Mouse (Mus musculus) kidney, embryonic 14.5 days (tissue): ENCODE data around the gene Prkca. TPM values are rescaled to one million over a fixed set of nuclear protein-coding genes. Genes with fewer than 3 reads are reported as not detected.

Source experiments
- ATAC-seq: fragments of 200-750 bp; cut with Nextera tagmentation; 2 replicates; pipeline ENCODE4 v1.8.0; 2017; ENCODE audit warnings: moderate number of reproducible peaks, mild to moderate bottlenecking, moderate TSS enrichment, moderate library complexity; ENCODE audit not compliant: low FRiP score, low TSS enrichment
- H3K27ac ChIP-seq: fragments of 300-500 bp; sonication (generic); 2 replicates; pipeline ENCODE4 v1.5.1; 2014; ENCODE audit warnings: low read depth, mild to moderate bottlenecking, low read length, moderate library complexity, mixed read lengths
- H3K27me3 ChIP-seq: fragments of 300-500 bp; sonication (generic); 2 replicates; pipeline ENCODE4 v1.6.1; 2014; ENCODE audit warnings: mild to moderate bottlenecking, low read length; ENCODE audit not compliant: control insufficient read depth, insufficient read depth
- H3K36me3 ChIP-seq: fragments of 300-500 bp; sonication (generic); 2 replicates; pipeline ENCODE4 v1.6.1; 2014; ENCODE audit warnings: low read length, mixed read lengths; ENCODE audit not compliant: control insufficient read depth, insufficient read depth
- H3K4me1 ChIP-seq: fragments of 300-500 bp; sonication (generic); 2 replicates; pipeline ENCODE4 v1.6.1; 2014; ENCODE audit warnings: low read length, mixed read lengths; ENCODE audit not compliant: control insufficient read depth, insufficient read depth
- H3K4me2 ChIP-seq: fragments of 300-500 bp; sonication (generic); replicated peaks from 2 replicates; pipeline ENCODE4 v1.6.1; 2014; ENCODE audit warnings: low read depth, mild to moderate bottlenecking, low read length
- H3K4me3 ChIP-seq: fragments of 300-500 bp; sonication (generic); 2 replicates; pipeline ENCODE4 v1.5.1; 2014; ENCODE audit warnings: mild to moderate bottlenecking, low read length
- H3K9ac ChIP-seq: fragments of 300-500 bp; sonication (generic); 2 replicates; pipeline ENCODE4 v1.6.1; 2014; ENCODE audit warnings: low read depth, mild to moderate bottlenecking, low read length, moderate library complexity
- H3K9me3 ChIP-seq: fragments of 300-500 bp; sonication (generic); 2 replicates; pipeline ENCODE4 v1.6.1; 2016; ENCODE audit warnings: low read length; ENCODE audit not compliant: control insufficient read depth
- WGBS: fragments of 180-500 bp; shearing (Covaris S2); extraction: QIAGEN DNeasy Blood & Tissue Kit; methylation state at CpG from one replicate; pipeline ENCODE4 v1.1.7; 2014; 5-methylcytosine and 5-hydroxymethylcytosine counted together
- polyA plus RNA-seq: library from polyadenylated mRNA; unstranded; fragments of >200 nt; fragmentation: Nextera tagmentation; extraction: Ambion mirVana; gene quantifications from 2 replicates; pipeline ENCODE4 v1.2.1, GENCODE M21; 2014

The Prkca gene
- polyA plus RNA-seq, 1 experiment from 2014 or later, result 10.9 TPM

DNA sequence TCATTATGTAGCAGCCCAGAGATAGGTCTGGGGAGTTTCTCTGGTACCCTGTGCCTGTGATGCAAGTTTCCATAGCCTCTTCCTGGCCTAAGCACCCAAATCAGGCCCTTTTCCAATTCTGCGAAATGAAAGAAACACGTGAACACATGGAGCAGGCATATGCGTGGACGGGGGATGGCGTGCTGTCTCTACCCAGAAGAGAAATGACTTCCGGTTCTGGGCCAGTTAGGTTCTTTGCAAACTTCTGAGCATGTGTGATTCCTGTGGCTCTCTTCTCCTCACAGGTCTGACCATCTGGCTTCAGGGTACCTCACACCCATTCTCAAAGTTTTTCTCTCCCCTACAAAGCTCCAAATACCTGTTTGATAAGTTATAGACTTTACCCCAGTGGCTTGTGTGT, 131.7 kb downstream of the Prkca start:
- Histone ChIP-seq H3K36me3 (no peaks in the 10 kb centered on the region), H3K4me2 (no peak overlapping the region), H3K4me1 (peaks cover 28% of the 10 kb centered on the region), H3K27me3 (no peaks in the 10 kb centered on the region), H3K9ac (no peak overlapping the region), H3K9me3 (no peaks in the 10 kb centered on the region), H3K4me3 (no peak overlapping the region), H3K27ac (no peak overlapping the region)
- no peak for ATAC-seq
- WGBS, result 95% methylated on average over 6 of the region's 6 CpGs

DNA sequence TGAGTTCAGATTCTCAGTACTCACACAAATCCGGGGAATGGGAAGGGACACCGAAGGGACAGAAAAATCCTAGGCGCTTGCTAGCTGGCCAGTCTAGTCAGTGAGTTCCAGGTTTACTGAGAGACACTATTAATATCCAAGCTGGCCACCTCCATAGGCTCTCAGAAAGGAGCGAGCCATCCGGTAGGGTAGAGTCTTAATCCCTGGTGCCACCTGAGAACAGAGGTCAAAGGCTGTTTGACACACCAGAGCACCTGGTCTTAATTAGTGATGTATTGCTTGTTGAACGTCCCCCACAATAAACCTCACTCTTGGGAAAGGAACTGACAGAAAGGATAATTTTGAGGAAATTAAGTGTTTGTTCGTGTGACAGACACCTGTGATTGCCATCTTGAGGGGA, 133.0 kb downstream of the Prkca start:
- no peak for ATAC-seq
- Histone ChIP-seq H3K9ac (no peak overlapping the region), H3K4me1 (peaks cover 18% of the 10 kb centered on the region; the same call in 1 of the 2 replicates), H3K27me3 (no peaks in the 10 kb centered on the region), H3K4me3 (no peak overlapping the region), H3K27ac (no peak overlapping the region), H3K36me3 (no peaks in the 10 kb centered on the region), H3K9me3 (no peaks in the 10 kb centered on the region), H3K4me2 (no peak overlapping the region)
- 79% methylated on average over 7 of the region's 7 CpGs for WGBS

DNA sequence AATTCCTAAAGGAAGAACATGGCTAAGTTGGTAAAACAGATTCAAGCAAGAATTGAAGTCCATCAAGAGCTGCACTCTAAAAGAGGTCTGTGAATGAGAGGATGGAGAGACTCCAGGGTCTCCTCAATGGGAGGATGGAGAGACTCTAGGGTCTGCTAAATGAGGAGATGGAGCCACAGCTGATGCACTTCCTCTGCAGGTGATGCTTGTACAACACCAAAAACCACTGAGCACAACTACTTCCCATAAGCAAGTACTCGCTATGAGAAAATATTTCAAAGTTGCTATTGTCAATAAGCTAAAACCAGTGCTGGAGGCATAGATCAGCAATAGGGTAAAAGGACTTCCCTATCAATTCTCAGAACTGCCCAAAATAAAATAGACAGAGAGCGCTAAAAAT, 137.1 kb downstream of the Prkca start:
- H3K27ac ChIP-seq, result no peak overlapping the region
- no peaks in the 10 kb centered on the region for H3K27me3 ChIP-seq
- H3K4me2 ChIP-seq, result no peak overlapping the region
- no peak overlapping the region for H3K4me3 ChIP-seq
- WGBS, result 95% methylated on average over 2 of the region's 2 CpGs
- no peaks in the 10 kb centered on the region for H3K36me3 ChIP-seq
- ATAC-seq, result no peak
- H3K9me3 ChIP-seq, result no peaks in the 10 kb centered on the region
- H3K4me1 ChIP-seq, result 0 out of 2 replicates have a peak, but pooled peaks cover 4% of the 10 kb centered on the region
- no peak overlapping the region for H3K9ac ChIP-seq

DNA sequence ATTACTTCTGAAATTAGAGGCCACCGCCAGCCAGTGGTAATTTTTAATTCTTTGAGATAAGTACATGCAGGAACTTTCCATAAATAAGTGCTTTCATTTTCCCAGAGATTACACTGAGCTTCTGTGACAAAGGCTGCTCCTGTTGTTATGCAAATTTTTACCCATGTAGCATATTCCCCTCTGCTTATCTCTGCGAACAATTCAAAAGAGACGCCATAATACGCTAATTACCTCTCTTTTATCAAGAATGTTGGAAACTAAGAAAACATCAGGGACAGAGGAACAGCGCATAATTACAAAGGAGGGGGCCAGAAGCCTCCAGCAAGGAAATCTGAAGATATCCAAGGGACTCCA, 138.9 kb downstream of the Prkca start:
- H3K4me1 ChIP-seq, result 0 out of 2 replicates have a peak, but pooled peaks cover 2% of the 10 kb centered on the region
- WGBS, result 75% methylated on average over 5 of the region's 5 CpGs
- H3K9me3 ChIP-seq, result no peaks in the 10 kb centered on the region
- H3K4me2 ChIP-seq, result no peak overlapping the region
- no peaks in the 10 kb centered on the region for H3K27me3 ChIP-seq
- H3K27ac ChIP-seq, result no peak overlapping the region
- ATAC-seq, result no peak
- H3K9ac ChIP-seq, result no peak overlapping the region
- no peaks in the 10 kb centered on the region for H3K36me3 ChIP-seq
- no peak overlapping the region for H3K4me3 ChIP-seq

DNA sequence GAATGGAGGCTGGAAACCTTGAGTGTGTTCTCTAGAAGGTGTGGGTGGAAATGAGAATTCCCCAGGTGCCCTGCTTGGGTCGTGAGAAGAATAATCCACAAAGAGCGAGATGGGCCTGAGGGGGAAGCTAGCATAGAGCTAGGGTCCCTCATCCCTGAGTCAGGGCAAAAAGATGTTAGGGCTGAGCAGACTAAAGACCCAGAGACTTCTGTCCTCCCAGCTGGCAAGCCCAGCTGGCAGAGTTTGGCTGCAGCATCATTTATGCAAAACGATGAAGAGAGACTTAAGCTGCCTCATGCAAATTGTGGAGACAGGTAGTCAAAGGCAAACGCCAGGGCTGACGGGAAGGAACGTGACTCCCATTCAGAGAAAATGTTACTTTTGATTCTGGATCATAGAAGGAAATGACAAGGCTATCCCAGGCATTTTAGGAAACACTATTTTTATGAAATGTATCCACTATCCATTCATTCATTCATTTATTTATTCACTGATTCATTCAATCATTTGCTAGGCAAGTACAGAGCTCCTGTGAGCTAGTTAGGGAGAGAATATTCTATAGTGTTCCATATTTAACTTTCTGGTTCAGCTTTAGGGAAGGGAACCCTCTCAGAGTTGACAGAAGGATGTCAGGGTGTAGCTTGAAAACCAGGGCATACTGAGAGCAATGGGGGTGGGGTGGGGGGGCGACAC, 139.4 kb downstream of the Prkca start:
- ATAC-seq, result no peak
- H3K27me3 ChIP-seq, result no peaks in the 10 kb centered on the region
- no peaks in the 10 kb centered on the region for H3K4me1 ChIP-seq
- H3K9ac ChIP-seq, result no peak overlapping the region
- H3K4me3 ChIP-seq, result no peak overlapping the region
- H3K36me3 ChIP-seq, result no peaks in the 10 kb centered on the region
- H3K27ac ChIP-seq, result no peak overlapping the region
- no peaks in the 10 kb centered on the region for H3K9me3 ChIP-seq
- H3K4me2 ChIP-seq, result no peak overlapping the region
- 79% methylated on average over 7 of the region's 7 CpGs for WGBS

DNA sequence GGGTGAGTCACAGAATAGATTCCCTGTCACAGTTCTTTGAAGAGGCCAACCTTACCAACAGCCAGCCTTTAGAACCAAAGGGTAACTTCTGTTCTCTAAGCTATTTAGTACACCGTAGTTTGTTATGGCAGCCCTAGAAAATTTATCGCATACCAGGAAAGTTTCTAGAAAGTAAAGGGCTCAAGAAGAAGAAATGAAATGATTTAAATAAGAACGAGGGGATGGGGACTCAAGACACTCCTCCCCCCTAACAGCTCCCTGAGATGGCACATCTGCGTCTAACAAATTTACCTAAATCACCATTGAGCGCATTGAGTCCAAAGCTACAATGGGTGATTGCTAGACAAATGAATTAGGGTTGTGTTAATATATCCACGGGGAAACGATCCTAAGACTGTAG, 140.9 kb downstream of the Prkca start:
- Histone ChIP-seq H3K36me3 (no peaks in the 10 kb centered on the region), H3K27ac (no peak overlapping the region), H3K4me3 (no peak overlapping the region), H3K4me2 (no peak overlapping the region), H3K9ac (no peak overlapping the region), H3K4me1 (0 out of 2 replicates have a peak, but pooled peaks cover 6% of the 10 kb centered on the region), H3K27me3 (no peaks in the 10 kb centered on the region), H3K9me3 (no peaks in the 10 kb centered on the region)
- 90% methylated on average over 7 of the region's 7 CpGs for WGBS
- no peak for ATAC-seq

DNA sequence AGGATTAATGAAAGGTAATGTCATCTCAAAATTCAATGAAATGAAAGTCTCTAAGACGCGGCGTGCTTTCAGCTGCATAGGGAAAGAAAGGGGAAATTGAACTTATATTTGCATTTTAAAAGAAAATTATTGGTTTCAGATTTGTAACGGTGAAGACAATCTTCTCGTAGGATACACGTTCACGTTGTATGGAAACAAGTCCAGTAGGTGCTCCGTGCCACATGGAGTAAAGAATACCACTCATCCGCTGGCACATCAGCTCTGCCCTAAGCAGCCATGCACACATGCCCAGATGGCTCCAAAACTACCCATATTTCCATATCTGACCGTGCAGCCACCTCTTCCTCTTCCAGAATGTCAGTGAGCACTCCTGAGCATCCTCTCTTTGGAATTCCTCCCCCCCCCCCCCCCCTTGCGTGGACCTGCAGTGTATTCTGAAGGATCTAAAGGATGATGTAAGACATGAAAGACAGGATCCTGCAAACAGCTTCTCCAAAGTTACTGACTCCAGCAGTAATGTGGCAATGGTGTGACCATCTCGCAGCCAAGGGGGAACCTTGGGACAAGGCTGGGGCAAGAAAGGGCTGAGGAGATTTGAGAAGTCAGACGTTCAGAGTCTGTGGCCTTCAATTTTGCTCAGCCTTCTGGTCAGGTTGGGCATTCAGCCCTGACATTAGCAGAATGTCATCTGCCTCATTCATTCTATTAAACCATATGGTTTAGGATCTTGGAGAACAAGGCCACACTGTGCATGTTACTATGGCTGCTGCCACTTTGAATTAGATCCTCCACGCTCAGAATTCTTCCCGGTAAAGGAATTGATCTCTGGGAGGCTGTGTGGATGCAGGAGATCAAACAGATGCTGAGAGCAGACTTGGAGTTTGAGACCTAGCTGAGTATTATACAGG, 142.8 kb downstream of the Prkca start:
- WGBS, result 93% methylated on average over 15 of the region's 15 CpGs
- Histone ChIP-seq H3K27me3 (no peaks in the 10 kb centered on the region), H3K4me2 (no peak overlapping the region), H3K4me3 (no peak overlapping the region), H3K36me3 (no peaks in the 10 kb centered on the region), H3K4me1 (peaks cover 6% of the 10 kb centered on the region; the same call in 1 of the 2 replicates), H3K27ac (no peak overlapping the region), H3K9me3 (no peaks in the 10 kb centered on the region), H3K9ac (no peak overlapping the region)
- no peak for ATAC-seq

DNA sequence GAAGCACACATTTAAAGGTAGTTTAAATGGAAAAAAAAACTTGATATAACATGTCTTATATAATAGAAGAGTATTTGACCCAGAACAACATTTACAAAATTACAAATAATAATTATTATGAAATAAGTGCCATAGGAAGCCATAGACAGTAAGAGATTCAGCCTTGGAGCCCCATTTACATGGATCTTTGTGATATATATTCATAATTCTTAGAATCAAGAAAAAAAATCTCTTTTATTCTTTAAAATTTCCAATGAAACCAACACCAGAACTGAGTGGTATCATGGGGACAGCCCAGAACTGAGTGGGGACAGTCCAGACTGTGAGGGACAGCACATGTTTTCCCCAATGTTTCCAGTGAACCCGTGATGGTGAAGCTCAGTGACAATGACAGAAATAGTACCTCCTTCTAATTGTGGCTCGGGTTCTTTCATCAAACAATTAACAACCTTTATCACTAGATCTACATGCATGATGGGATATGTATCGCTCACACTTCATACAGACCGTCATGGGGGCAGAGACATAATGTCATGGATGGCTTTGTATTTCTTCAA, 144.2 kb downstream of the Prkca start:
- no peak for ATAC-seq
- no peak overlapping the region for H3K4me2 ChIP-seq
- no peak overlapping the region for H3K4me3 ChIP-seq
- WGBS, result 88% methylated on average over 4 of the region's 4 CpGs
- no peaks in the 10 kb centered on the region for H3K27me3 ChIP-seq
- no peaks in the 10 kb centered on the region for H3K9me3 ChIP-seq
- no peak overlapping the region for H3K27ac ChIP-seq
- peaks cover 6% of the 10 kb centered on the region; the same call in 1 of the 2 replicates for H3K4me1 ChIP-seq
- no peaks in the 10 kb centered on the region for H3K36me3 ChIP-seq
- H3K9ac ChIP-seq, result no peak overlapping the region

DNA sequence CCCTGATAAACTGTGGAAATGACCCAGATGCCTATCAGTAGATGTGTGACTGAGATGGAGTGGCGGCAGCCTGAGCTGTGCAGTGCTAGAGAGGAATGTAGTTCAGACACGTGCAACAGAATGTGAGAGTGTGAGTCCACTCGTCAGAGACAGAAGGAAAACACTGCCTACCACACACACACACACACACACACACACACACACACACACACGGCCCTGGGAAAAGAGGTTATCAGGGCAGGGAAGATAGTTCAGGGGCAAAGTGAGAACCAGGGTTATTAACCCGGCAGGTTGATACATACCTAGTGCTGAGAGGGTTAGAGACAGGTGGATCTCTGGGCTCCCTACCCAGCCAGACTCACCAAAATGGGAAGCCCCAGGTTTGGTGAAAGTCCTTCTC, 145.1 kb downstream of the Prkca start:
- no peak for ATAC-seq
- no peak overlapping the region for H3K4me3 ChIP-seq
- H3K4me2 ChIP-seq, result no peak overlapping the region
- no peaks in the 10 kb centered on the region for H3K36me3 ChIP-seq
- H3K4me1 ChIP-seq, result peaks cover 6% of the 10 kb centered on the region; the same call in 1 of the 2 replicates
- H3K27me3 ChIP-seq, result no peaks in the 10 kb centered on the region
- H3K9ac ChIP-seq, result no peak overlapping the region
- H3K27ac ChIP-seq, result no peak overlapping the region
- WGBS, result 56% methylated on average over 5 of the region's 5 CpGs
- no peaks in the 10 kb centered on the region for H3K9me3 ChIP-seq
